Comparison of ENCODE assay signal across 28 mouse cellular contexts in the genomic region with DNA sequence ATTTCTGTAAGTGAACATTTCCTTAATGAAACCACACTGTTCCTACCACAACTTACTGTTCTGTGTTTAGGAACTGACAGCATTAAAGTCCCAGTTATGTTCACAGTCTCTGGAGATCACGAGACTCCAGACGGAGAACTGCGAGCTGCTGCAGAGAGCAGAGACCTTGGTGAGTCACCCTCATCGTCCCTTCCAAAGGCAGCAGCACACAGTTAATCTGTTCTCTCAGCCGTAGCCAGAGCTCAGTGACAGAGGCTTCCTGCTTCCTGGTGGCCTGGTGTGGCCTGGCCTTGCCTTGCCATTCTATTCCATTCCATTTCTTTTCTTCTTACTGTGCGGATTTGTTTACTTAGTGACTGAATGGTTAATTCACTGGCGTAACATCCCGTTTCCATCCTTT. TPM values are rescaled to one million over a fixed set of nuclear protein-coding genes. Genes with fewer than 3 reads are reported as not detected.
A peak's percentile ranks its signal among the peaks of the same experiment; 100 is the strongest.
DNase-seq lines count a peak whose midpoint lies in the region; ATAC-seq lines count a peak whose summit lies in the region.
"Had no signal": no experiment of that assay in that cellular context is flagged by ENCODE, and none has a peak within 500 bp of the region (broad histone marks: within the 10 kb centered on the region; RNA-seq: fewer than 3 reads in every experiment).

No protein-coding gene starts in this region.

- no peak for DNase-seq in midbrain, embryonic 10.5 days (ENCODE audit: low spot score)
- DNase-seq in adrenal gland, postnatal 25 days: peak; percentile 36
- no peak for DNase-seq in embryo, embryonic 11 days
- DNase-seq: cerebellum, postnatal 14 days; gastrocnemius, adult 2 months; layer of hippocampus, postnatal 36 days; liver, embryonic 13.5 days; retina, postnatal 1 day; thymus, adult 2 months had no signal

- H3K9ac ChIP-seq in hindbrain, embryonic 13.5 days: no peak overlapping the region
- H3K9ac ChIP-seq in hindbrain, embryonic 16.5 days (ENCODE audit: low read depth, low read length): no peak overlapping the region
- no peak overlapping the region for H3K9ac ChIP-seq in midbrain, embryonic 12.5 days (replicated peaks)
- H3K9ac ChIP-seq in forebrain, embryonic 16.5 days (replicated peaks; ENCODE audit: low read depth, low read length): no peak overlapping the region
- H3K9ac ChIP-seq: limb, embryonic 13.5 days; liver, embryonic 13.5 days; lung, embryonic 15.5 days had no signal

- no peak overlapping the region for H3K4me2 ChIP-seq in hindbrain, embryonic 13.5 days
- H3K4me2 ChIP-seq in hindbrain, embryonic 16.5 days (ENCODE audit: low read length): no peak overlapping the region
- no peak overlapping the region for H3K4me2 ChIP-seq in midbrain, embryonic 12.5 days (replicated peaks)
- no peak overlapping the region for H3K4me2 ChIP-seq in forebrain, embryonic 16.5 days (ENCODE audit: low read length)
- H3K4me2 ChIP-seq: limb, embryonic 13.5 days; liver, embryonic 13.5 days; lung, embryonic 15.5 days had no signal

- H3K4me1 ChIP-seq in hindbrain, embryonic 13.5 days (replicated peaks): peaks cover 18% of the 10 kb centered on the region
- peaks cover 6% of the 10 kb centered on the region; the same call in 1 of the 2 replicates for H3K4me1 ChIP-seq in hindbrain, embryonic 16.5 days (ENCODE audit: control insufficient read depth, insufficient read depth, low read depth, low read length)
- H3K4me1 ChIP-seq in midbrain, embryonic 12.5 days: no peaks in the 10 kb centered on the region
- no peaks in the 10 kb centered on the region for H3K4me1 ChIP-seq in midbrain, embryonic 10.5 days
- peaks cover 3% of the 10 kb centered on the region for H3K4me1 ChIP-seq in forebrain, embryonic 16.5 days (replicated peaks; ENCODE audit: control insufficient read depth, insufficient read depth, low read length)
- H3K4me1 ChIP-seq: hindbrain, embryonic 10.5 days; limb, embryonic 13.5 days; liver, embryonic 13.5 days; lung, embryonic 15.5 days had no signal

- peak overlapping the region; percentile 87 for H3K27ac ChIP-seq in hindbrain, embryonic 13.5 days
- H3K27ac ChIP-seq in hindbrain, embryonic 16.5 days (ENCODE audit: low read depth, low read length): no peak overlapping the region
- peak overlapping the region; percentile 64; the same call in 1 of the 2 replicates for H3K27ac ChIP-seq in midbrain, embryonic 12.5 days (replicated peaks)
- H3K27ac ChIP-seq in midbrain, embryonic 10.5 days (replicated peaks): no peak overlapping the region
- H3K27ac ChIP-seq in forebrain, embryonic 16.5 days (ENCODE audit: low read length): no peak overlapping the region
- H3K27ac ChIP-seq: gastrocnemius, adult 2 months; kidney, postnatal 0 days; layer of hippocampus, adult 2 months; limb, embryonic 13.5 days; liver, embryonic 13.5 days; lung, embryonic 15.5 days had no signal

- no peaks in the 10 kb centered on the region for H3K27me3 ChIP-seq in hindbrain, embryonic 13.5 days
- no peaks in the 10 kb centered on the region for H3K27me3 ChIP-seq in hindbrain, embryonic 16.5 days (replicated peaks; ENCODE audit: control insufficient read depth, insufficient read depth, low read length)
- H3K27me3 ChIP-seq in midbrain, embryonic 12.5 days: no peaks in the 10 kb centered on the region
- no peaks in the 10 kb centered on the region for H3K27me3 ChIP-seq in midbrain, embryonic 10.5 days (ENCODE audit: low read depth, poor library complexity, severe bottlenecking)
- no peaks in the 10 kb centered on the region for H3K27me3 ChIP-seq in forebrain, embryonic 16.5 days (replicated peaks; ENCODE audit: control insufficient read depth, insufficient read depth, low read length)
- H3K27me3 ChIP-seq: limb, embryonic 13.5 days; liver, embryonic 13.5 days; lung, embryonic 15.5 days had no signal

- no peaks in the 10 kb centered on the region for H3K9me3 ChIP-seq in hindbrain, embryonic 13.5 days
- no peaks in the 10 kb centered on the region for H3K9me3 ChIP-seq in hindbrain, embryonic 16.5 days (ENCODE audit: control insufficient read depth, low read length)
- no peaks in the 10 kb centered on the region for H3K9me3 ChIP-seq in midbrain, embryonic 12.5 days
- H3K9me3 ChIP-seq in midbrain, embryonic 10.5 days (replicated peaks): no peaks in the 10 kb centered on the region
- no peaks in the 10 kb centered on the region for H3K9me3 ChIP-seq in forebrain, embryonic 16.5 days (ENCODE audit: control insufficient read depth, low read length)
- H3K9me3 ChIP-seq: hindbrain, embryonic 10.5 days; limb, embryonic 13.5 days; liver, embryonic 13.5 days; lung, embryonic 15.5 days had no signal

- H3K36me3 ChIP-seq in hindbrain, embryonic 13.5 days: peaks cover 71% of the 10 kb centered on the region
- peaks cover 27% of the 10 kb centered on the region for H3K36me3 ChIP-seq in hindbrain, embryonic 16.5 days (ENCODE audit: control insufficient read depth, insufficient read depth, low read length)
- peaks cover 69% of the 10 kb centered on the region for H3K36me3 ChIP-seq in midbrain, embryonic 12.5 days
- peaks cover 93% of the 10 kb centered on the region for H3K36me3 ChIP-seq in midbrain, embryonic 10.5 days
- H3K36me3 ChIP-seq in forebrain, embryonic 16.5 days (ENCODE audit: control insufficient read depth, insufficient read depth): peaks cover 31% of the 10 kb centered on the region

- no peak overlapping the region for H3K4me3 ChIP-seq in hindbrain, embryonic 13.5 days
- H3K4me3 ChIP-seq in hindbrain, embryonic 16.5 days (ENCODE audit: low read length): no peak overlapping the region
- H3K4me3 ChIP-seq in midbrain, embryonic 12.5 days: no peak overlapping the region
- H3K4me3 ChIP-seq in midbrain, embryonic 10.5 days: no peak overlapping the region
- H3K4me3 ChIP-seq in forebrain, embryonic 16.5 days (replicated peaks; ENCODE audit: low read length): no peak overlapping the region
- H3K4me3 ChIP-seq: gastrocnemius, adult 2 months; hindbrain, embryonic 10.5 days; layer of hippocampus, adult 2 months; limb, embryonic 13.5 days; liver, embryonic 13.5 days; lung, embryonic 15.5 days had no signal

- WGBS in hindbrain, embryonic 13.5 days: 84% methylated on average over 8 of the region's 8 CpGs
- 75% methylated on average over 8 of the region's 8 CpGs for WGBS in hindbrain, embryonic 16.5 days
- 71% methylated on average over 8 of the region's 8 CpGs for WGBS in midbrain, embryonic 12.5 days
- WGBS in midbrain, embryonic 10.5 days: 75% methylated on average over 8 of the region's 8 CpGs
- 83% methylated on average over 8 of the region's 8 CpGs for WGBS in forebrain, embryonic 16.5 days

- ATAC-seq in hindbrain, embryonic 13.5 days (ENCODE audit: low FRiP score): no peak
- ATAC-seq in hindbrain, embryonic 16.5 days: no peak
- no peak for ATAC-seq in midbrain, embryonic 12.5 days (ENCODE audit: low FRiP score, low read depth)
- no peak for ATAC-seq in forebrain, embryonic 16.5 days

RNA-seq across cellular contexts. Expression of gene U90926, which starts 16.9 kb away (rescaled TPM):
- polyA plus RNA-seq in hindbrain, embryonic 13.5 days (2015; fragmentation: Nextera tagmentation; extraction: Ambion mirVana): not detected in 2 replicates
- not detected in 2 replicates for polyA plus RNA-seq in hindbrain, embryonic 16.5 days (2015; fragmentation: Nextera tagmentation; extraction: Ambion mirVana)
- not detected in 2 replicates for polyA plus RNA-seq in midbrain, embryonic 12.5 days (2016; fragmentation: Nextera tagmentation; extraction: Ambion mirVana)
- not detected in 2 replicates for polyA plus RNA-seq in midbrain, embryonic 10.5 days (2016; fragmentation: Nextera tagmentation; extraction: Ambion mirVana)
- total RNA-seq in adrenal gland, postnatal 25 days (2021): not detected in 2 replicates
- polyA plus RNA-seq in forebrain, embryonic 16.5 days (2015; fragmentation: Nextera tagmentation; extraction: Ambion mirVana): not detected in 2 replicates
- total RNA-seq: gastrocnemius, adult 2 months; granulocyte monocyte progenitor cell, adult 5-6 weeks; layer of hippocampus, adult 2 months; layer of hippocampus, postnatal 36 days; left cerebral cortex, postnatal 14 days; monocyte, adult 5-6 weeks had no signal
- polyA plus RNA-seq: brain, embryonic 14.5 days; embryonic facial prominence, embryonic 14.5 days; heart, embryonic 14.5 days; hindbrain, embryonic 10.5 days; intestine, embryonic 14.5 days; kidney, postnatal 0 days; liver, embryonic 13.5 days; lung, embryonic 15.5 days; neural tube, embryonic 11.5 days; stomach, embryonic 16.5 days; thymus, adult 2 months; urinary bladder, adult 2 months had no signal

RNA-seq across cellular contexts. Expression of gene Ppef2, which starts 57.8 kb away (rescaled TPM):
- polyA plus RNA-seq in hindbrain, embryonic 13.5 days (2015; fragmentation: Nextera tagmentation; extraction: Ambion mirVana): 0.32 and 0.70 TPM in 2 replicates
- polyA plus RNA-seq in hindbrain, embryonic 16.5 days (2015; fragmentation: Nextera tagmentation; extraction: Ambion mirVana): 0.62 and 0.68 TPM in 2 replicates
- polyA plus RNA-seq in midbrain, embryonic 12.5 days (2016; fragmentation: Nextera tagmentation; extraction: Ambion mirVana): 0.19 and 0.21 TPM in 2 replicates
- 0.35 and 0.47 TPM in 2 replicates for polyA plus RNA-seq in midbrain, embryonic 10.5 days (2016; fragmentation: Nextera tagmentation; extraction: Ambion mirVana)
- 0.18 TPM in 1 of 2 replicates, not detected in the other for total RNA-seq in adrenal gland, postnatal 25 days (2021)
- 0.11 and 0.35 TPM in 2 replicates for polyA plus RNA-seq in forebrain, embryonic 16.5 days (2015; fragmentation: Nextera tagmentation; extraction: Ambion mirVana)
- total RNA-seq: gastrocnemius, adult 2 months; granulocyte monocyte progenitor cell, adult 5-6 weeks; monocyte, adult 5-6 weeks had no signal
- polyA plus RNA-seq: heart, embryonic 14.5 days; liver, embryonic 13.5 days; neural tube, embryonic 11.5 days had no signal

Comparison
In these comparisons a context has a peak if more than half of its experiments do, and no peak if none do; other contexts are left out.
1. H3K27ac ChIP-seq: peak in hindbrain, embryonic 13.5 days (single experiment) and midbrain, embryonic 12.5 days (single experiment); none in hindbrain, embryonic 16.5 days (single experiment), midbrain, embryonic 10.5 days (single experiment) and forebrain, embryonic 16.5 days (single experiment).